Mouse (Mus musculus) thymus, postnatal 0 days (tissue): ENCODE results near the gene A630023A22Rik. TPM values are rescaled to one million over a fixed set of nuclear protein-coding genes. Genes with fewer than 3 reads are reported as not detected.
A peak's percentile ranks its signal among the peaks of the same experiment; 100 is the strongest.

ENCODE experiments used
- DNase-seq: peaks from one replicate; pipeline ENCODE4 v3.0.0-alpha.2; 2015; ENCODE audit warnings: low spot score
- polyA plus RNA-seq: library from polyadenylated mRNA; unstranded; fragments of >200 nt; fragmentation: Nextera tagmentation; extraction: Ambion mirVana; gene quantifications from 2 replicates; pipeline ENCODE4 v1.2.1, GENCODE M21; 2015

Gene A630023A22Rik
- polyA plus RNA-seq, 1 experiment from 2014 or later, result 0.22 TPM

DNA sequence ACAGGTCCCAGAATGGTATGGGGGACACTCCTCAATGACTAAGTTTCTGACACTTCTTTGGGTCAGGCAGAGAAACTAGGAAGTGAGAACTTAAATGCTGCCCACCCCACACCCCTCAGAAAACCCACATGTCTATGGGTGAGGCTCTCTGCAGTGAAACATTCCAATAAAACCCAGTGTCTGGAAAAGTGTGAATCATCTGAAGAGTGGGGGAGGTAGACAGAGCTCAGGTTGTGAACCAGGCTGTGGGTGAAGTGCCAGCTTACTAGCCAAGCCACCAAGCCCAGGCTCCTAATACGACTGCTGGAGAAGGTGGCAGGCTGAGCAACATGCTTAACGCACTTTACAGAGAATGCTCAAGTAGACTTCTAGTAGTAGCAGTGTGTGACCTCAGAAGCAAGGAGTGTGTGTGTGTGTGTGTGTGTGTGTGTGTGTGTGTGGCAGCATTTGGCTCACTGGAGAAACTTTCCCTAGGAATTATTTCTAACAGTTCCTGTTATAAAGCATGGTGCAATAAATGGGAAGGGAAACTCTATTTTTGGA, 14.6 kb downstream of the A630023A22Rik start:
- DNase-seq, result no peak

DNA sequence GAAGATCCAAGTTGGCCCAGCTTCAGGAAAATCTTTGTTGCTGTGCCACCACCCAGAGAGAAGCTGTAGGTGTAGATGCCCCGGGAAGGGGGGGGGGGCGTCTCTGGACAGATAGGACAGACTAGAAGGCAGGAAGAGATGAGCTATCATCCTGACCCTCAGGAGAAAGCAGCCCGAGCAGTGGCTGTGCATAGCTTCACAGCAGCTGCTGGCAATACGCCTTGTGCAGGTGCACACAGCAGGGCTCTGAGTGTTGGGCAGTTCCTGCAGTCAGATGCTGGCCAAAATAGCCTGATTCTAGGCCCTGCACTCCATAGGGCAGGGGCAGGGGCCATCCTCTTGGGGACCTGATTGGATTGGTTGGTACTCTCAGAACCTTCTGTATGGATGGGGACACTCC, 15.7 kb downstream of the A630023A22Rik start:
- DNase-seq, result no peak

DNA sequence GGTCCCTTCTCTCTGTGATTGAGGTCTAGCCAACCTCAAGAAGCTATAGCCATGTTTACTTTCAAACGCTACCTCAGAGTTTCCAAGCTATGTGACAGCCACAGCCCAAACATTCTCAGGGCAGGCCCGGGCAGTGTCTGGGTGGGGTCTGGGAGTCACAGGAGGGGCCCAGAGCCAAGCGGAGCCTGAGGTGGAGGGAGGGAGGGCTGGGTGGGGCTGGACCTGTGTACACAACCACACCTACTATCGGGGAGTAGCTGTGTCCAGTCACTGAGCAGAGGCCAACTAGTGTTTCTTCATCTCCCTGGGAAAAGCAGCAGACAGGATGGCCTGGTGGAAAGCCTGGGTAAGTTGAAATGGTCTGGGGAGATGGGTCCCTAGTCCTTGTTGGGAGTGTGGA, 16.8 kb downstream of the A630023A22Rik start, which contains the start of gene Anxa8:
TSS of gene Anxa8 (plus strand) at position 251 of the 400 bp plus-strand sequence.
- no peak for DNase-seq

DNA sequence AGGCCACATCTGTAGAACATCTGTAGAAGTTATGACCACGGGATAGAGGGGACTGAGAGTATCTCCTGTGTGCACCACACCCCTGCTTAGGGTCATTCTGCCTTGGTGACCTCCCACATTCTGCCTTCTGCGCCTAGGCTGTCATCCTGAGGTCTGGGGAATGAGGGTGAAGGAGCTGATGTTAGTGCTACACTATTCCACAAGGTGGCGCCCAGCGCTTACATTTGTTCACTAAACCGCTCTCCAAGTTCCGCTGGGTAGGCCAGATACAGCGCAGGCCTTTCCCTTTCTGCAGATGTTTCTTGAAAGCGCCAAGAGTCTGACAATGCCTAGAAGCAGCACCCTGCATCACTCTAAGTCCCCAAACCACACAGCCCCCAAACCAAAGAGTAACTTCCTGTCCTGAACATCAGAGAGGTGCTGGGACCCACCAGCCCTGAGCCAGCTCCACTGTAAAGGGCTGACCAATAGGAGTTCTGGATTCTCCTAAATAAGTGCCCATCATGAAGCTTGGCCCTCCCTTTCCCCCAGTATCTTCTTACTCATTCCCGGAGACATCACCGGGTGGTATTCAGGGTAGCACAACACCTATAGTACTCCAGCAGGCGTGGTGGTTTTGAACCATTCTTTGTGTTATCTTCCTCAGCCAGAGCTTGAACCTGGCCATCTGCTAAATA, 22.1 kb downstream of the A630023A22Rik start:
- peak; percentile 64 for DNase-seq

DNA sequence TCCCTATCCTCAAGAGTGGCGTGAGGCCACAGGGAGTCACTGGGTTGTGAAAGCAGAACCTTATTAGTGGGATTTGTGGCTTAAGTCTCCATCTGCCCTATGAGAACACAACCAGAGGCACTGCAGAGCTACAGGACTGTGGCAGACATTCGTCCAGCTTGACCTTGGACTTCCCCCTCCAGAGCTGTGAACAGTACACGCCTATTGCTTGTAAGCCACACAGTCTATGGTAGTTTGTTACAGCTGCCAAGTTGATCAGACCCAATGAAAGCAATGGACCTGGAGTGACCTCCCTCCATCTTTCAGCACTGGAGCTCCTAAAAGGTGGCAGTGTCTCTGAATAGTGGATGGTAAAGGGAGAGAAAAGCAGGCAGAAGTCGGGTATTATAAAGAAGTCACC, 24.3 kb downstream of the A630023A22Rik start:
- no peak for DNase-seq

DNA sequence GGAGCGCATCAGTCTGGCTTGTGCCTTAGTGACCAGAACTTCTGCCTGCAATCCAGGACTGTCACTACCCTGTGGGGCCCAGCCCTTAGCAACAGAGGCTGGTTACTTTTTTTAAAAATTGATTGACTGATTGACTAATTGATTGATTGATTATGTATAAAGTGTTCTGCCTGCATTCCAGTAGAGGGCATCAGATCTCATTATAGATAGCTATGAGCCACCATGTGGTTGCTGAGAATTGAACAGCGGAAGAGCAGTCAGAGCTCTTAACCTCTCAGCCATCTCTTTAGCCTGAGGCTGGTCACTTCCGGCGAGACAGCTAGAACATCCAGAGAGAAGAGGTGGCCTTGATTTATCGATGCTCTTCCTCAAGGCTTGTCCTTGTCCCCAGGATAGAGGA, 25.3 kb downstream of the A630023A22Rik start:
- DNase-seq, result no peak

DNA sequence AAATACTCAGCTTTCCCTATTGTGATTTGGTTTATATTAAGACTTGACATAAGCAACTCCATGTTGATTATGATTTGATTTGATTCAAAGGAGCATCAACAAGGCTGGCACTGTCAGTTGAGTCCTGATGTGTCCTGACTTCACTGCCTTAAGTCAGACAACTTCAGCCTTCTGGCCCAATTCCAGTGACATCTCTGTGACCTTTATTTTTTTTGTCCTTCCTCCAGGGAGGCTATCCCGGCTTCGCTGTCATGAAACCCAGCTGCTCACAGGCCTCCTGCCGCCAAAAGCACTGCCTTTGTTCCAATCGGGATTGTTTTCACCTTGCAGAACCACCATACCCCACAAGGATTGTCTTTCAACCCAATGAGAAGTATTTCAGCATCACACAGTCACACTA, 27.2 kb downstream of the A630023A22Rik start:
- DNase-seq, result no peak

DNA sequence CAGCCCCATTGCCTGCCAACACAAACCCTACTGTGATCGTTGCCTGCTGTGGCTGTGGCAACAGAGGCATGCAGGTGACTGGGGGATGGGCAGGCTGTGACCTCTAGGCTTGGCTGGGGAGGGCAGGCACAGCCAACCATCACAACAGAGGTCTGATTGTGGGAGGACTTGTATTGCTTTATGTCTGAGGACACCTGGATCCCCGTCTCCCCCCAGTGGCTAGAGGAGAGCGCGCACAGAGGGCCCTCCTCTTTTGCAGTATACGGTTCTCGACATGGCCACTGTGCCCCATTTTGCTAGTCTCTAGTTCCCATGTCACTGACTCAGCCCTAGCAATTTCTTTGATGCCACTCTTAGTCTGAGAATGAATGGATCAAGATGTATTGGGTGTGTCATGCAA, 30.9 kb downstream of the A630023A22Rik start:
- DNase-seq, result no peak

DNA sequence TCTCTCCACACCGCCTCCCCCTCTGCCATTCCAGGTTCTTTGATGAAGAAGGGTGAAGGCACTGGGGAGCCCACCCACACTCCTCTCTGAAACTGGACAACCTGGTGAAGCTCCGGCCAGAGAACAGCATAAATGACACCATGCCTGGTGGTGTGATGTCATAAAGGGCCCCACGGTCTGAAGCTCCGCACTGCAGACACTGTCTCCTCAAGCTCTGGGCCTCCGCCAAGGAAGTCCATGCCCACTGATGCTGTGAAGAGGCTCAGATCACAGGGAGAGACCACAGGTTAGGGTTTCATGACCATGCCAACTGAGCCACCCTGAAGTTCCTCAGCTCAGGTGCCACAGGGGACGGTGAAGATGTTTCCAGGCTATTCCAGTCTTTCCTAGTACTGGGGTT, 50.0 kb downstream of the A630023A22Rik start, which contains the start of gene Antxrl:
TSS of gene Antxrl (plus strand) at position 192 of the 400 bp plus-strand sequence.
- no peak for DNase-seq

DNA sequence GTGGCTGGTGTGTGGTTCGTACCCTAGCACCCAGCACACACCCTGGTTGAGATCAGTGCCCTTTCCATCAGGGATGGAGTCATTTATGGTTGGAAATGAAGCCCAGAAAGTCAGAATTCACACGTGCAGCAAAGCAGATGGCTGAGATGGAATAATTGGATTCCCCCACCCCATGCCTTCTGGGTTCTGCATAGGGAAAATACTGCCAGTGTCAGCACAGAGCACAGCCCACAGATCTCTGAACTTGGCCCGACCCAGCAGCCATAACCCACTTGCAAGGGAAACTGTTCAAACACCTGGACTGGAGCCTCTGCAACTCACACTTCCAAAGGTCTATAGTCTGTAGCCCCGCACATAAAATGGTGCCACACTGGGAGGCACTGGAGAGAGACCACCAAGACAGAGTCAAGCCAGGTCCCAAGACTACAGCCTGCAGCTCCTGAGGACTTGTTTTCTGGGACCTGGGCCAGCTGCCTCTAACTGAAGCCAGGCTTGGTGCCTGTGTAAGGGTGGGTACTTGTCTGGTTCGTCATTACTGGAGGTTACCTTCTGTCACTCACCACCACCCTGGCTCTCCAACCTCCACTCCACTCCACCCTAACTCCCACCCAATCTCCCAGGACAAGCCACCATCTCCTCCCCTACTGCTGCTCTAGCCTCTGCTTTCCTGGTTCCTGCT, 52.3 kb downstream of the A630023A22Rik start:
- DNase-seq, result no peak

DNA sequence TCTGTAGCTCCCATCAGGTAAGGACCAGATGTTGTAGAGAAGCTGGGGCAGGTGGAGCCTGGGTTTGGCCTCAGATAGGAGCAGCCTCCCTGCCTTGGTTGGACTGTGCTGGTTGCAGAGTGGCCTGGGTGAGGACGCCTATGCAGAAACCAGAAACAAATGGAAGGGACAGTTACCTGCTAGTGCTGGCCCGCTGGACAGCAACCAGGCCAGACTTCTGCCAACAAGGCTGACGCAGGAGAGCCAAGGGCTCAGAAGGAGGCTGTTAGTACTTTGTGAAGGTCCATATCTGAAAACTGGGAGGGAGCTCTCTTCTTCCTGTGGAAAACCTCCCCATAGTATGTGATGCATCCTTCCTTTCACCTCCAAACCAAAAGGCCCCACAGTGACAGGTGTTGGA, 59.2 kb downstream of the A630023A22Rik start:
- DNase-seq, result no peak

DNA sequence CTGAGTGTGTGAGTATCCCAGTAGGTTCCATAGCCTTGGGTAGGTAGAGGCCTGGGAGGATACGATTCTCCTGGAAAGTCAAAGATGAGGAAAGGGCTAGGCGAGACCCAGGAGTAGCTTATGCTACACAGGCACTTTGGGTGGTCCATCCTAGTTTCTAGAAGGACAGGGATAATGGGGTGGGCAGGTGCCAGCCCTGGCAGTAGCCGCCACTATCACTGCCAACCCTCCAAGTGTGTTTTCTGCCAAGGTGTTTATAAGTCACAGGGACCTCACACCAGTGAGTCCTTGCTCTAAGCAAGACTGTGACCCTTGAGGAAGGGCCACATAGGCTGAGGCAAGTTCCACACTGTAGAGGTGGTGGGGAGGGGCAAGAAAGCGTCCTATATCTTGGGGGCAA, 61.3 kb downstream of the A630023A22Rik start:
- no peak for DNase-seq

DNA sequence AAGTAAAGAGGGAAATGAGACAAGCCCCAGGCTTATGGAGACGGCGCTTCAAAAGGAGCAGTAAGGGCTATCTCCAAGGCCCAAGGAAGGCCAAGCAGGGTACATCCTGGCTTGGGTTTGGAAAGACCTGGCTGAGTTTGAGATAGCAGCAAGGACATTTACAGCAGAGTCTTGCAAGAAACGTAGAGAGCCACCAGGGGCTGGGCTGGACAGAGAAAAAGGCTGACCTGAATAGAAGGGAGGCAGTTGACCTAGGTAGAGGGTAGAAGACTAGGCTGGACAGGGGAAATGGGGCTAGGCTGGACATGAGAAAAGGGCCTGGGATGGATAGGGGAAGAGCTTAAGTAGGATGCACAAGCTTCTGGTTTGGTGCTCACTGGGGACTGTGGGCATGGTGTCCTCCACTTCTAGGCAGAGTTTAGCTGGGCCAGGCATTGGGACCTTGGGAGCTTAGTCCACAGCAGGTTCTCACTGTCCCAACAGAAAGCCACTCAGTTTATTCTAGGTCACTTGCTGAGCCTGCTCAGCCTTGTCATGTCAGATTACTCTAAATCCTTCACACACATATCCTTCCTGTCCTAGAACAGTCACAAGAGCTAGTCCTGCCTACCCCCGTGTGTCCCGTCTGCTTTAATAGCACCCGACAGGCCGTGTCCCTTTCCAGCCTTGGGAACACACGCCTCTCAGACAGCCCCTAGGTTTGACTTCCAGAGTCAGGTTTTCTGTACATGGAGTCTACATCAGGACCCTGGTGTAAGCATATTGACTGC, 68.5 kb downstream of the A630023A22Rik start:
- DNase-seq, result no peak

DNA sequence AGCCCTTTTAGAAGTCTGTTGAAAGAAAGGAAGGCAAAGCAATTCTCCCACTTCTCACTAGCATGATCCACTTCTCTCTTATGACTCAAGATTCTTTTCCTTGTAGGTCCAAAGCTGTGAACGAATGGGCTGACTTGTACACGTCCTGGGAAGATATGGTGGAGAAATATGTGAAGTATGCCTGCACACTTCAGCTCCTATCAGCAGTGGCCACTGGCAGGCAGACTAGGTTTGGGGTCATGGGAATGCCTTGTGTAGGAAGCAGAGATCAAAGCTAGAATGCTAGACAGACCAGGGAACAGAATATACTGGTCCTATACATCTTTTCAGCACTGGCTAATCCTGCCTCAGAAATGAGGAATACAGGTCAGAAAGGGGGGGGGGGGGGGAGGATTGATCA, 75.8 kb downstream of the A630023A22Rik start:
- DNase-seq, result no peak

DNA sequence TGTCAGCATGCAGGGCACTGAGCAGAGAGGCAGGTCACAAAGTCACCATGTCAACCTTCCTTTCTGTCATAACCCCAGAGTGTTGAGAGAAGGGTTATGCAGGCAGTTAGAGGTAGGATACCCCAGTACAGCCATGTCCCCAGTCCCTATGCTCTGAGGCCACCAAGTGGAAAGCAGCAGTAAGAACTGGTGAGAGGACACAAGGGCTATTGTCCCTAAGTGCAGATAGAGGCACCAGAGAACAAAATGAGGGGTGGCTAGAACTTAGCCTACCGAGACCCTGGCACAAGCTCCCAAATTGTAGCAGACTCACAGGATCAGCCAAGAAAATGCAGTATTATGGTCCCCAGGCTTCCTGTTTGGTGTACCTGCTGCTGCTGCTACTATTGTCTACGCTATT, 85.6 kb downstream of the A630023A22Rik start:
- no peak for DNase-seq

DNA sequence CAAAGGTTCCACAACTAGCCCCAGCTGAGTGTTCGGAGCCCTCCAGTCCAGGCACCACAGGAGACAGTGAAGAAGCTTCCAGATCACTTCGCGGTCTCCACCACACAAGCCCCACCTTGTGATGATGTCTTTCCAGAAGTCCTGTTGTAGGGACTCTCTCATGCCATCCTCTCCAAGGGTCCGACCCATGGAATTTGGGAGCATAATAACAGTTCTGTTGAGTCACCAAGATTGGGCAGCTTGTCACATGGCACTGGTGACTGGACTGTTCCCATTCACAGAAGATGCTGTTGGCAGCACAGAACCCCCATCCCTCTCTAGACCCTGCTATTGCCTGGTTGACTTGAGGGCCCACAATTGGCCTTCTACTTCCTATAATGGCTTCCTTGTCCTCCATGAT, 86.2 kb downstream of the A630023A22Rik start, which contains the start of gene Gm5460:
TSS of gene Gm5460 (plus strand) at position 378 of the 400 bp plus-strand sequence.
- no peak for DNase-seq

DNA sequence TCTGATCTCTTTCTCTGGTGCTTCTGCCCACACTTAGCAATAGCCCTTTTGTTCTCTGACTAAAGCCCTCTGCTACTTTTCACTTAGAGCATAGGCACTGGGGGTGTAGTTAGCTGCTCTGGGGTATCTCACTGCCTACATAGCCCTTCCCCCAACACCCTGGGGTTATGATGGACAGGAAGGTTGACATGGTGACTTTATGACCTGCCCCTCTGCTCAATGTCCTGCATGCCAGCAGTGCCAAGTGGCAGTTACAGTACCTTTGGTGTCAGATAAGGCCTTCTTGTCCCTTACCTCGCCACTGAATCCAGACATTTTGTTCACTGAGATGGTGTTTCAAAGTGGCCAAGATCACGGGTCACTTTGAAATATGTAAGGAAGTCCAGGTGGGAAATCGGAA, 87.5 kb downstream of the A630023A22Rik start, which contains the start of gene Gm30083:
TSS of gene Gm30083 (minus strand) at position 120 of the 400 bp plus-strand sequence.
- no peak for DNase-seq

DNA sequence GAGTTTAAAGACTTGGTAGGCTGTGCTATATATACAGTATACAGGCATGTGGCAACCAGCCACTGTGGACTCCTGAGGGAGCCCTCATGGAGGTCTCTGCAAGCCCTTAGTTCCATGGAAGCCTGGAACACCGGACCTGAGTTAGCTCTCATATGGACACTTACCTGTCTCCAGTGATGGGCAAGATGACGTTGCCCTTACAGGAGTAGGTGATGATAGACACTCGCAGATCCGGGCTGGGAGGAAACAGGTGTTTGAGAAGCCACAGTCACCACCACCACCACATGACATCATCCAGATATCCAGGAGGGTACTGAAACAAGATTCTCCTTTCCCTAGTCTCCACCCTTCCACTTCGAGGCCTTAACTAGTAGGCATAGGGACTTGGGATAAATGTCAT, 100.2 kb downstream of the A630023A22Rik start:
- no peak for DNase-seq

DNA sequence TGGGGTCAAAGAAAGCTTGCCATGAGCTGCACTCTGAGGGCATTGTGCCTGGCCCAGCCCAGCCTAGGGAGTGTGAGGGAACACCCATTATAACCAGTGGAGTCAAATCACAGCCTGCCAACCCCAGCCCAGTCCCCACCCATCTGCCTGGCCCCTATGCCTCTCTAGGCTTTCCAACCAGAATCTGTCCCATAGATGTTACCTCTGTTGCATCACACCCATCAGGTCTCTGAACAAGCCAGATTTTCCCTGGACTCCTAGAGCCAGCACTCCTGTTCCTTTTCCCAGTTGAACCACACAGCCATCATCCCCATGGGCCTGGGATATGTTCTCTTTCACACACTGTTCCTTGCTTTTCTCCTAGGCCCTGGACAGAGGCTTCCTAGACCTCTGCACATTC, 101.1 kb downstream of the A630023A22Rik start:
- DNase-seq, result no peak
